Mouse (Mus musculus) cortical plate, adult 2 months (tissue): ENCODE data around the gene Ell. TPM values are rescaled to one million over a fixed set of nuclear protein-coding genes. Genes with fewer than 3 reads are reported as not detected.

Experiments
- H3K27ac ChIP-seq: fragments of 200-500 bp; 2 replicates; pipeline ENCODE4 v1.5.1; 2012; ENCODE audit warnings: low read length, control low read depth, inconsistent platforms; ENCODE audit not compliant: insufficient read depth
- H3K4me1 ChIP-seq: fragments of 200-500 bp; 2 replicates; pipeline ENCODE4 v1.6.1; 2011; ENCODE audit warnings: low read length; ENCODE audit not compliant: control insufficient read depth, insufficient read depth
- H3K4me3 ChIP-seq: fragments of 200-500 bp; 2 replicates; pipeline ENCODE4 v1.5.1; 2011; ENCODE audit warnings: mild to moderate bottlenecking, low read length, control low read depth; ENCODE audit not compliant: insufficient read depth
- CTCF ChIP-seq: fragments of 200-500 bp; IDR thresholded peaks from 2 replicates; pipeline ENCODE4 v1.5.1; 2011; ENCODE audit warnings: mild to moderate bottlenecking, control low read depth, low read length; ENCODE audit not compliant: insufficient read depth; ENCODE audit errors: extremely low read depth
- POLR2A ChIP-seq: fragments of 200-500 bp; IDR thresholded peaks from 2 replicates; pipeline ENCODE4 v1.6.1; 2011; ENCODE audit warnings: mild to moderate bottlenecking, low read length, control low read depth; ENCODE audit not compliant: insufficient read depth; ENCODE audit errors: extremely low read depth
- polyA plus RNA-seq: library from polyadenylated mRNA; depleted of rRNA; stranded (reverse); fragments of >200 nt; gene quantifications from 2 replicates; pipeline ENCODE4 v1.2.3, GENCODE M21; 2012

Gene Ell
- polyA plus RNA-seq, 1 experiment: 23.9 TPM

GRCm38 (mm10) chr8:70519043-70519442, 20.2 kb upstream of the Ell start:
- H3K4me3 ChIP-seq: no peak overlapping the region
- H3K4me1 ChIP-seq: peaks cover 1% of the 10 kb centered on the region; the same call in 1 of the 2 replicates
- no peak for TF ChIP-seq POLR2A
- TF ChIP-seq CTCF: no peak
- H3K27ac ChIP-seq: no peak overlapping the region

- Histone ChIP-seq H3K4me3 (no peak overlapping the region), H3K27ac (no peak overlapping the region), H3K4me1 (peaks cover 1% of the 10 kb centered on the region; the same call in 1 of the 2 replicates)
- TF ChIP-seq POLR2A (no peak), CTCF (no peak)
Observed at GRCm38 (mm10) chr8:70519606-70520005, 19.7 kb upstream of the Ell start.

- H3K27ac ChIP-seq: peak overlapping the region; percentile 36
- peak overlapping the region; percentile 70 for H3K4me3 ChIP-seq
- peaks cover 3% of the 10 kb centered on the region; the same call in 1 of the 2 replicates for H3K4me1 ChIP-seq
- TF ChIP-seq POLR2A (peak; percentile 55; the same call in 1 of the 2 replicates), CTCF (0 out of 2 replicates have a peak, but pooled peaks have one; percentile 27)
Observed at GRCm38 (mm10) chr8:70522592-70523403, 16.5 kb upstream of the Ell start.

DNA sequence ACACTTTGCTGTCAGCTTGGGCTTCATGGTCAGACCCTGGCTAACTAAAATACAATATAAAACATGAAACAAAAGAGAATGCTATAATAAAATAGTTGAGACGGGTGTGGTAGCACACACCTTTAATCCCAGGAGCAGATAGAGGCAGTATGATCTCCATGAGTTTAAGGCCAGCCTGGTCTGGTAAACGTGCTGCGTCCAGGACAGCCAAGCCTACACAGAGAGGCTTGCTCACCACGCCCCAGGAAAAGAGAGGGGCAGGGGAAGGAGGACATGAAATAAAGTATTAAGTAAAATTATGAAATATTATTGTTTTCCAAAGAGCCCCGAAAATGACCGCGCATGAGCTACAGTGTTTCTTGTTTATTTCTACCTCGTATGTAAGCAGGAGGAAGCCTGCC, 12.1 kb upstream of the Ell start:
- Histone ChIP-seq H3K4me1 (peaks cover 8% of the 10 kb centered on the region), H3K4me3 (peak overlapping the region; percentile 57), H3K27ac (no peak overlapping the region)
- TF ChIP-seq CTCF (no peak), POLR2A (no peak)

DNA sequence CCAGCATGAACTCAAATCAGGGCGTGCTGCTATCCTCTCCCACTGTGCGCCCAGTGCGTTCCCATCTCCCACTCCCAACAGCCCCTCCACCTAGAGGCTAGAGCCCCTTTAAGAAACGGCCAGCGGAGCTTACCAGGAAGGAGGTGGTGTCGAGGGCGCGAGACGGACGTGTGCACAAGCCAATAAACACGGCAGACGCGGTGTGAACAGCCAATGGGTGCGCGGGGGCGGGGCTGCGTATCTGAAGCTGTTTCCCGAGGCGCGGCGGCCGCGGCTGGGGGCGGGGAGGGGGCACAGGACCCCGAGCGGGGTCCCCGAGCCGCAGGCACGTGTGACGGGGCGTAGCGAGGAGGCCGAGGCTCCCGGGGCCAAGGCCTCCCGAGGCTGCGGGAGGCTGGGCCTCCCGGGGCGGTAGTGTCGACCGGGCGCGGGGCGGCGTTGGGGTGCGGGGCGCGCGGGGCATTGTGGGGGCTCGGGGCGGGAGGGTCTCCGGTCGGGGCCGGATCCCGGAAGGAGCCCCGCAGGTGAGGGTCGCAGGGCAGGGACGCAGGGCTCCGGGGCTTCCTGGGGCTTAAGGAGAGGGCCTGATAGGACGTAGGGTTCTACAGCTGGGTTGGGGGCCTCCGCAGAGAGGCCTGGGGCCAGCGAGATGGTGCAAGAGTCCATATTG, 11.6 kb upstream of the Ell start, which contains the start of the genes Fkbp8 and Kxd1:
Fkbp8 (plus strand) TSS at position 213 of the 670 bp plus-strand sequence.
Kxd1 (minus strand) TSS at position 445 of the 670 bp plus-strand sequence.
- TF ChIP-seq POLR2A (peak; percentile 85), CTCF (no peak)
- peaks cover 7% of the 10 kb centered on the region; the same call in 1 of the 2 replicates for H3K4me1 ChIP-seq
- peak within 1 kb of the TSS; percentile 69 for H3K27ac ChIP-seq
- peak within 1 kb of the TSS; percentile 57 for H3K4me3 ChIP-seq

DNA sequence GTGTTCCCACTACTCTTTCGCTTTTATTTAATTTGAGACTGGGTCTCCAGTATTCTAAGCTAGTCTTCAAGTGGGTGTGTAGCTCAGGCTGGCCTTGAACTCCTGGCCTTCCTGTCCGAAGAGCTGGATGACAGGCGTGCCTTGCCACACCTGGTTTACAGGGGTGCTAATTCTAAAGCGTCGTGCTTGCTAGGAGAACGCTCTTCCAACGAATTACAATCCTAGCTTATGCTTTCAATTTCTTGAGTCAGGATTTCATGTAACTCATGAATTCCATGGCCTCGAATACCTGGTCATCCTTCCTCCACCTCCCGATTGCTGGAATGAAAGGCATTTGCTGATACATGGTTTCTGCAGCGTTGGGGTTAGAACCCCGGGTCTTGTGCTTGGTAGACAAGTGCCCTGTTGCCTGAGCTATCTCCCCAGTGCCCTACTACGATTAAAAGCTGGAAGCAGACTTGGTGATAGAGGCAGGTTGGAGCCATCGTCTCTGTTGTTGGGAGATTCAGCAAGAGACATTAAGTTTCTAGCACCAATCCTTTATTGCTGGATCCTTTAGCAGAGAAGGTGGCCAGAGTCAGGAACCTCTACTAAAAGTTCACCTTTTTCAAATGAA, 11.0 kb upstream of the Ell start:
- H3K4me3 ChIP-seq: peak overlapping the region; percentile 57
- no peak for TF ChIP-seq POLR2A
- TF ChIP-seq CTCF: no peak
- H3K27ac ChIP-seq: peak overlapping the region; percentile 69; the same call in 1 of the 2 replicates
- H3K4me1 ChIP-seq: peaks cover 7% of the 10 kb centered on the region; the same call in 1 of the 2 replicates

DNA sequence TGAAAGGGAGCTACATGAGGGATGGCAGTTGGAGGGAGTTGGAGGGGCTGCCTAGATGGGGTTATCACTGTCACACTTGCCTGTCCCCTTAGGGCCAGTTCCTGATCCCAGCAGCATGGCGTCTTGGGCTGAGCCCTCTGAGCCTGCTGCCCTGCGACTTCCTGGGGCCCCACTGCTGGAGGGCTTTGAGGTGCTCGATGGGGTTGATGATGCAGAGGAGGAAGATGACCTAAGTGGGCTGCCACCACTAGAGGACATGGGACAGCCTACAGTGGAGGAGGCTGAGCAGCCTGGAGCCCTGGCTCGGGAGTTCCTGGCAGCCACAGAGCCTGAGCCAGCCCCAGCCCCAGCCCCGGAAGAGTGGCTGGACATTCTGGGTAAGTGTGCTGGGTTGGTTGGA, 10.0 kb upstream of the Ell start:
- Histone ChIP-seq H3K27ac (no peak overlapping the region), H3K4me1 (peaks cover 7% of the 10 kb centered on the region; the same call in 1 of the 2 replicates), H3K4me3 (no peak overlapping the region)
- TF ChIP-seq CTCF: no peak
- TF ChIP-seq POLR2A: no peak

DNA sequence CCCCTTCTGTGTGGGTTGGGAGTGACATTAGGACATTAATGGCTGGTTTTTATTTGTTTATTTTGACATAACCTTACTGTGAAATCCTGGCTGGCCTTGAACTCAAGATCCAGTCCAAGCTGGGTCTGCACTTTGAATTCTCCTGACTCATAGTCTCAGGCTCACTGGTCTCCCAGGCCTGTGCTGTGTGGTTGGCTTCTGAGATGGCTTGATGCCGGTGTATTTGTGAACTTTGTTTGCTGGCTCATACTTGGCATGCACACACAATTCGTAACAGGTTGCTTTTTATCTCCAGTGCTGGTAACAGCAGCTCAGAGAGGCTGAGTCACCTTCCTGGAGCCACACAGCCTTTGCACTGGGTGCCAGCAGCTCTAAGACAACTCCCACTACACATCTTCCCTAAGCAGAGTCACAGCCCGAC, 9.5 kb upstream of the Ell start:
- TF ChIP-seq CTCF (no peak), POLR2A (no peak)
- no peak overlapping the region for H3K27ac ChIP-seq
- H3K4me3 ChIP-seq: no peak overlapping the region
- H3K4me1 ChIP-seq: peaks cover 7% of the 10 kb centered on the region; the same call in 1 of the 2 replicates

DNA sequence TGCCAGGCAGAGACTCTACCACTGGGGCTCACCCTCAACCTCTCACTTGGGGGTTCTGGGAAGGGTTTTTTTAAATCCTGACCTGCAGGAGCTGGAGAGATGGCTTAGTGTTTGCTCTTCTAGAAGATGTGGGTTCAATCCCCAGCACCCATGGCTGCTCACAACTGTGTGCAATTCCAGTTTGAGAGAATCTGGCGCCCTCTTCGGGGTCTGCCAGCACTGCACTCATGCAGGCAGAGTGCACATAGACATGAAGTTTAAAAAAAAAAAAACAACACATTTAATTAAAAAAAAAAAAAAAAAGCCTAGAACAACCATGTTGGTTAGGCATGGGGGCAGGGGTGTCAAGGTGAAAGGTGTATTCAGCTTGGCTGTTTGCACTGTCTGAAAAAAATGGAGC, 8.9 kb upstream of the Ell start:
- TF ChIP-seq CTCF (no peak), POLR2A (no peak)

More for the DNA sequence above, 8.9 kb upstream of the Ell start:
- Histone ChIP-seq H3K4me1 (peaks cover 7% of the 10 kb centered on the region; the same call in 1 of the 2 replicates), H3K4me3 (no peak overlapping the region), H3K27ac (no peak overlapping the region)
